Mouse (Mus musculus): ENCODE measurements around the gene Gsta1. TPM values are rescaled to one million over a fixed set of nuclear protein-coding genes. Genes with fewer than 3 reads are reported as not detected.
A peak's percentile ranks its signal among the peaks of the same experiment; 100 is the strongest.
"Not testable (repeated sequence)": the region's sequence is repeated elsewhere in the genome, so short reads cannot be mapped to it uniquely, and the experiment has no call there.

The Gsta1 gene
- polyA plus RNA-seq (2014; fragmentation: Nextera tagmentation; extraction: Ambion mirVana): not detected in 2 replicates

GRCm38 (mm10) chr9:78230461-78230860, at the start of gene Gsta1:
Gene Gsta1 (plus strand): TSS chr9:78230656.
- H3K9ac ChIP-seq (ENCODE audit: low read length); H3K4me1 ChIP-seq (ENCODE audit: control insufficient read depth, insufficient read depth, low read length); H3K27me3 ChIP-seq (ENCODE audit: control insufficient read depth, insufficient read depth, low read length); H3K27ac ChIP-seq (ENCODE audit: low read depth, low read length); H3K4me2 ChIP-seq (ENCODE audit: low read depth); H3K9me3 ChIP-seq (ENCODE audit: control insufficient read depth, low read length); ATAC-seq (ENCODE audit: insufficient read depth, low FRiP score, low TSS enrichment); H3K4me3 ChIP-seq (ENCODE audit: low read depth, low read length); H3K36me3 ChIP-seq (ENCODE audit: control insufficient read depth, insufficient read depth, low read length); DNase-seq (ENCODE audit: low spot score): not testable (repeated sequence)
- WGBS: 94% methylated on average over 2 of the region's 3 CpGs

- H3K4me2 ChIP-seq (ENCODE audit: low read depth); H3K4me1 ChIP-seq (ENCODE audit: control insufficient read depth, insufficient read depth, low read length); ATAC-seq (ENCODE audit: insufficient read depth, low FRiP score, low TSS enrichment); H3K9me3 ChIP-seq (ENCODE audit: control insufficient read depth, low read length); H3K4me3 ChIP-seq (ENCODE audit: low read depth, low read length); DNase-seq (ENCODE audit: low spot score); H3K36me3 ChIP-seq (ENCODE audit: control insufficient read depth, insufficient read depth, low read length); H3K27ac ChIP-seq (ENCODE audit: low read depth, low read length); H3K9ac ChIP-seq (ENCODE audit: low read length); H3K27me3 ChIP-seq (ENCODE audit: control insufficient read depth, insufficient read depth, low read length): not testable (repeated sequence)
- WGBS: 89% methylated on average over 4 of the region's 7 CpGs
These were observed 48.0 kb upstream of the Gsta1 start, which contains the start of gene Gsta4 for GRCm38 (mm10) chr9:78182474-78182873. Gene Gsta4 (plus strand): TSS chr9:78182774.

- Histone ChIP-seq H3K36me3 (ENCODE audit: control insufficient read depth, insufficient read depth, low read length) (no peaks in the 10 kb centered on the region), H3K27ac (ENCODE audit: low read depth, low read length) (no peak overlapping the region), H3K4me2 (ENCODE audit: low read depth) (no peak overlapping the region), H3K4me1 (ENCODE audit: control insufficient read depth, insufficient read depth, low read length) (peaks cover under 1% of the 10 kb centered on the region; the same call in 1 of the 2 replicates), H3K27me3 (ENCODE audit: control insufficient read depth, insufficient read depth, low read length) (no peaks in the 10 kb centered on the region), H3K9me3 (ENCODE audit: control insufficient read depth, low read length) (no peaks in the 10 kb centered on the region), H3K9ac (ENCODE audit: low read length) (no peak overlapping the region), H3K4me3 (ENCODE audit: low read depth, low read length) (no peak overlapping the region)
- ATAC-seq (ENCODE audit: insufficient read depth, low FRiP score, low TSS enrichment) (no peak), DNase-seq (ENCODE audit: low spot score) (no peak)
- WGBS: 93% methylated on average over 9 of the region's 9 CpGs
These were observed 44.8 kb upstream of the Gsta1 start for GRCm38 (mm10) chr9:78185686-78186085.

GRCm38 (mm10) chr9:78188910-78189309, 41.5 kb upstream of the Gsta1 start:
- no peaks in the 10 kb centered on the region for H3K9me3 ChIP-seq (ENCODE audit: control insufficient read depth, low read length)

GRCm38 (mm10) chr9:78190651-78191634, 39.5 kb upstream of the Gsta1 start:
- Histone ChIP-seq H3K27ac (ENCODE audit: low read depth, low read length) (no peak overlapping the region), H3K4me2 (ENCODE audit: low read depth) (peak overlapping the region; percentile 60), H3K4me1 (ENCODE audit: control insufficient read depth, insufficient read depth, low read length) (peaks cover 3% of the 10 kb centered on the region; the same call in 1 of the 2 replicates), H3K4me3 (ENCODE audit: low read depth, low read length) (peak overlapping the region; percentile 33), H3K36me3 (ENCODE audit: control insufficient read depth, insufficient read depth, low read length) (no peaks in the 10 kb centered on the region), H3K9me3 (ENCODE audit: control insufficient read depth, low read length) (no peaks in the 10 kb centered on the region), H3K9ac (ENCODE audit: low read length) (no peak overlapping the region), H3K27me3 (ENCODE audit: control insufficient read depth, insufficient read depth, low read length) (no peaks in the 10 kb centered on the region)
- 3% methylated on average over 19 of the region's 19 CpGs for WGBS
- DNase-seq (ENCODE audit: low spot score): peak; percentile 26
- ATAC-seq (ENCODE audit: insufficient read depth, low FRiP score, low TSS enrichment): no peak

More at GRCm38 (mm10) chr9:78188910-78189309, 41.5 kb upstream of the Gsta1 start:
- no peak for DNase-seq (ENCODE audit: low spot score)
- 73% methylated on average over 8 of the region's 8 CpGs for WGBS
- Histone ChIP-seq H3K4me1 (ENCODE audit: control insufficient read depth, insufficient read depth, low read length) (peaks cover 3% of the 10 kb centered on the region; the same call in 1 of the 2 replicates), H3K27ac (ENCODE audit: low read depth, low read length) (no peak overlapping the region), H3K4me3 (ENCODE audit: low read depth, low read length) (no peak overlapping the region), H3K9ac (ENCODE audit: low read length) (no peak overlapping the region), H3K4me2 (ENCODE audit: low read depth) (no peak overlapping the region), H3K27me3 (ENCODE audit: control insufficient read depth, insufficient read depth, low read length) (no peaks in the 10 kb centered on the region), H3K36me3 (ENCODE audit: control insufficient read depth, insufficient read depth, low read length) (no peaks in the 10 kb centered on the region)
- no peak for ATAC-seq (ENCODE audit: insufficient read depth, low FRiP score, low TSS enrichment)

GRCm38 (mm10) chr9:78191736-78192135, 38.7 kb upstream of the Gsta1 start:
- H3K27ac ChIP-seq (ENCODE audit: low read depth, low read length): no peak overlapping the region
- under 1% methylated on average over 18 of the region's 18 CpGs for WGBS
- peak overlapping the region; percentile 33 for H3K4me3 ChIP-seq (ENCODE audit: low read depth, low read length)
- no peaks in the 10 kb centered on the region for H3K27me3 ChIP-seq (ENCODE audit: control insufficient read depth, insufficient read depth, low read length)
- peak; percentile 84 for DNase-seq (ENCODE audit: low spot score)
- no peak overlapping the region for H3K9ac ChIP-seq (ENCODE audit: low read length)
- peak overlapping the region; percentile 60 for H3K4me2 ChIP-seq (ENCODE audit: low read depth)
- H3K36me3 ChIP-seq (ENCODE audit: control insufficient read depth, insufficient read depth, low read length): no peaks in the 10 kb centered on the region
- no peaks in the 10 kb centered on the region for H3K9me3 ChIP-seq (ENCODE audit: control insufficient read depth, low read length)
- peaks cover 3% of the 10 kb centered on the region; the same call in 1 of the 2 replicates for H3K4me1 ChIP-seq (ENCODE audit: control insufficient read depth, insufficient read depth, low read length)
- no peak for ATAC-seq (ENCODE audit: insufficient read depth, low FRiP score, low TSS enrichment)

- peaks cover 3% of the 10 kb centered on the region; the same call in 1 of the 2 replicates for H3K4me1 ChIP-seq (ENCODE audit: control insufficient read depth, insufficient read depth, low read length)
- no peak overlapping the region for H3K4me2 ChIP-seq (ENCODE audit: low read depth)
- H3K9ac ChIP-seq (ENCODE audit: low read length): no peak overlapping the region
- no peaks in the 10 kb centered on the region for H3K27me3 ChIP-seq (ENCODE audit: control insufficient read depth, insufficient read depth, low read length)
- no peaks in the 10 kb centered on the region for H3K36me3 ChIP-seq (ENCODE audit: control insufficient read depth, insufficient read depth, low read length)
- H3K4me3 ChIP-seq (ENCODE audit: low read depth, low read length): no peak overlapping the region
- WGBS: 53% methylated on average over 9 of the region's 9 CpGs
- ATAC-seq (ENCODE audit: insufficient read depth, low FRiP score, low TSS enrichment) (no peak), DNase-seq (ENCODE audit: low spot score) (no peak)
- H3K9me3 ChIP-seq (ENCODE audit: control insufficient read depth, low read length): no peaks in the 10 kb centered on the region
- no peak overlapping the region for H3K27ac ChIP-seq (ENCODE audit: low read depth, low read length)
These were observed 36.4 kb upstream of the Gsta1 start for GRCm38 (mm10) chr9:78193902-78194597.

GRCm38 (mm10) chr9:78195034-78195433, 35.4 kb upstream of the Gsta1 start:
- ATAC-seq (ENCODE audit: insufficient read depth, low FRiP score, low TSS enrichment): no peak
- Histone ChIP-seq H3K9me3 (ENCODE audit: control insufficient read depth, low read length) (no peaks in the 10 kb centered on the region), H3K36me3 (ENCODE audit: control insufficient read depth, insufficient read depth, low read length) (no peaks in the 10 kb centered on the region), H3K4me3 (ENCODE audit: low read depth, low read length) (no peak overlapping the region), H3K4me2 (ENCODE audit: low read depth) (no peak overlapping the region), H3K27me3 (ENCODE audit: control insufficient read depth, insufficient read depth, low read length) (no peaks in the 10 kb centered on the region), H3K4me1 (ENCODE audit: control insufficient read depth, insufficient read depth, low read length) (peaks cover 3% of the 10 kb centered on the region; the same call in 1 of the 2 replicates), H3K27ac (ENCODE audit: low read depth, low read length) (no peak overlapping the region), H3K9ac (ENCODE audit: low read length) (no peak overlapping the region)
- DNase-seq (ENCODE audit: low spot score): no peak
- 85% methylated on average over 11 of the region's 11 CpGs for WGBS
